Mouse (Mus musculus) embryonic facial prominence, embryonic 12.5 days (tissue): ENCODE measurements around the gene Rnf41. TPM values are rescaled to one million over a fixed set of nuclear protein-coding genes. Genes with fewer than 3 reads are reported as not detected.
A peak's percentile ranks its signal among the peaks of the same experiment; 100 is the strongest.

ENCODE experiments used
- ATAC-seq: fragments of 200-750 bp; cut with Nextera tagmentation; 2 replicates; pipeline ENCODE4 v1.8.0; 2017; ENCODE audit not compliant: insufficient number of reproducible peaks, insufficient read depth, low FRiP score, low TSS enrichment
- H3K27ac ChIP-seq: fragments of 300-500 bp; sonication (generic); 2 replicates; pipeline ENCODE4 v1.5.1; 2016; ENCODE audit warnings: mild to moderate bottlenecking
- H3K27me3 ChIP-seq: fragments of 300-500 bp; sonication (generic); 2 replicates; pipeline ENCODE4 v1.6.1; 2016; ENCODE audit warnings: mild to moderate bottlenecking, moderate library complexity
- H3K36me3 ChIP-seq: fragments of 300-500 bp; sonication (generic); 2 replicates; pipeline ENCODE4 v1.6.1; 2016; ENCODE audit warnings: mild to moderate bottlenecking
- H3K4me1 ChIP-seq: fragments of 300-500 bp; sonication (generic); 2 replicates; pipeline ENCODE4 v1.6.1; 2016
- H3K4me2 ChIP-seq: fragments of 300-500 bp; sonication (generic); replicated peaks from 2 replicates; pipeline ENCODE4 v1.6.1; 2016; ENCODE audit warnings: mild to moderate bottlenecking, moderate library complexity
- H3K4me3 ChIP-seq: fragments of 300-500 bp; sonication (generic); 2 replicates; pipeline ENCODE4 v1.5.1; 2016; ENCODE audit warnings: mild to moderate bottlenecking
- H3K9ac ChIP-seq: fragments of 300-500 bp; sonication (generic); 2 replicates; pipeline ENCODE4 v1.6.1; 2016; ENCODE audit warnings: mild to moderate bottlenecking, moderate library complexity
- H3K9me3 ChIP-seq: fragments of 300-500 bp; sonication (generic); 2 replicates; pipeline ENCODE4 v1.6.1; 2016; ENCODE audit warnings: mild to moderate bottlenecking, moderate library complexity
- WGBS: fragments of 180-500 bp; shearing (Covaris S2); methylation state at CpG from one replicate; pipeline ENCODE4 v1.1.7; 2016; 5-methylcytosine and 5-hydroxymethylcytosine counted together
- polyA plus RNA-seq: library from polyadenylated mRNA; unstranded; fragments of >200 nt; fragmentation: Nextera tagmentation; extraction: Ambion mirVana; gene quantifications from 2 replicates; pipeline ENCODE4 v1.2.1, GENCODE M21; 2016

Rnf41 gene
- polyA plus RNA-seq, 1 experiment from 2014 or later = 44.5 TPM

DNA sequence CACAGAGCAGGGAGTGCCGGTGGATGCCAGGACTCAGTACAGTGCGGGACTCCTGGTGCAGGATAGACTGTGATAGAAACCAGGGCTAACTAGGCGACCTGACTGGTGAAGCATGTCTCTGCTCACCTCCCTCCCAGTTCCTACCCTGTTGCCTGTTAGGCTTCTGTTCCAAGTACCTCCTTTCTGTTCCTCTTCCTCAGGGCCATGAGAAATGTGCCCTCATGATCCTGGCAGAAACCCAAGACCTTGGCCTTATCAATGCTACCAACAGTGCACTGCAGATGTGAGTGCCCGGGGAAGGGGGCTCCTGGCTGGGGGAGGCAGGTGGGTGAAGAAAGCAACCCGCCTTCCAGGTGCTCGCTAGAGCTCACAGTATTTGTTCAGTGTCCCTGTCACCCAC is 21.9 kb upstream of the Rnf41 start:
- WGBS = 91% methylated on average over 6 of the region's 6 CpGs
- peaks cover 99% of the 10 kb centered on the region for H3K36me3 ChIP-seq

DNA sequence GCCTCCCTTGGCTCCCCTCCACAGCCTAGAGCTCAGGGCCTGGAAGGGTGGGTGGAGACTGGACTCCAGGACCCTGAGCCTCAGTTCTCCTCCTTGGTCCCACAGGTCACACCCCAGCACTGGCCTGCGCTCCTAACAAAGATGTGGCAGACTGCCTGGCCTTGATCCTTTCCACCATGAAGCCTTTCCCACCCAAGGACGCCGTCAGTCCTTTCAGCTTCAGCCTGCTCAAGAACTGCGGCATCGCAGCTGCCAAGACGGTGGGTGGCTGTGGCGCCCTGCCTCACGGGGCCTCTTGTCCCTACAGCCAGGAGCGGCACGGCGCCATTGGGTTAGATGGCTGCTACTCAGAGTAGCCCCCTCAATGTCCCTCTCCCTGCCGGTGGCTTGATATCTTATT is 21.1 kb upstream of the Rnf41 start:
- Histone ChIP-seq H3K4me3 (no peak overlapping the region), H3K27me3 (no peaks in the 10 kb centered on the region), H3K27ac (no peak overlapping the region), H3K4me1 (no peaks in the 10 kb centered on the region), H3K4me2 (no peak overlapping the region), H3K9ac (no peak overlapping the region), H3K36me3 (peaks cover 99% of the 10 kb centered on the region), H3K9me3 (no peaks in the 10 kb centered on the region)
- ATAC-seq = no peak
- WGBS = 89% methylated on average over 12 of the region's 12 CpGs

More for the DNA sequence above, 21.9 kb upstream of the Rnf41 start:
- Histone ChIP-seq H3K9me3 (no peaks in the 10 kb centered on the region), H3K4me2 (no peak overlapping the region), H3K27ac (no peak overlapping the region), H3K9ac (no peak overlapping the region), H3K4me3 (no peak overlapping the region), H3K27me3 (no peaks in the 10 kb centered on the region), H3K4me1 (no peaks in the 10 kb centered on the region)
- ATAC-seq = no peak

DNA sequence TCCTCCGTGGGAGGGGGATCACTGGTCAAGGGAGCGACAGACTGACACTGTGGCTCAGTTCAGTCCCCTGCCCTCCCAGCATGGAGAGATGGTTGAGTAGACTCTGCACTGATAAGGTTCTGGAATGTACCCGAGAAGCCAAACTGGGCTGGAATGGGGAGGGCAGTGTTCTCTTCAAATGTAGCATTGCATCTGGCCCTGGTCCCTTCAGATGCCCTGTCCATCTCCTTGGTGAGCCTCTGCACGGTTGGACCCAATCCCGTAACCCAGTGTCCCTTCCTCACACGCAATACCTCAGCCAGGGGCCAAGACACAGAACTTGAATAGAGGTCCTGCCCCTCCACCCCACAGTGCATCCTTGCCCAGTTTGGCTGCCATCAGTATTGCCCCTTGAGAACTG is 19.6 kb upstream of the Rnf41 start:
- no peak overlapping the region for H3K9ac ChIP-seq
- peaks cover 99% of the 10 kb centered on the region for H3K36me3 ChIP-seq

DNA sequence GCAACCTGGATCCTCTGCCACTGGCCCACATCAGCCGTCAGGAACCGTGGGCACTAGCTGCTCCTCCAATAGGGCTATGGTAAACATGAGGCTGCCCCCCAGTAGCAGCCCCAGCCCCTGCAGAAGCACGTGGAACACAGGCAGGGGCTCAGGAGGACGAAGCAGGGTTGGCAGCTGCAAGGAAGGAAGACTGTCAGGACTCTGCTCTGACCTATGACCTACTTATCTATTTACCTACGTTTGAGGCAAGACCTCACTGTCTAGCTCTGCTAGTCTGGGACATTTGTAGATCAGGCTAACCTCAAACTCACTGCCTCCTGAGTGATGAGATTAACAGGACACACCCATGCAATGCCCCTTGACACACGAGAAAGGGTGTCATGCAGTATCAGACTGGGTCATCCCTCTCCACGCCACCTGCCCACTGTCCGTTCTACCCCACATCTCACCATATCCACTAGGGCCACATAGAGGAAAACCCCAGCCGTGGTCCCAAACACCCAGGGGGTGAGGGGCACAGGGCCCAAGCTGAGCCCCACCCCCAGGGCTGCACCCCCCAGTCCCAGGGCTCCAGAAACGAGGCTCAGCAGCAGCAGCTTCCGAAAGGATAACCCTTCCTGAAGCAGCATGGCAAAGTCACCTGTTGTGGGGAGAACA is 15.3 kb upstream of the Rnf41 start:
- no peak overlapping the region for H3K4me3 ChIP-seq
- ATAC-seq = no peak
- H3K9ac ChIP-seq = no peak overlapping the region
- no peak overlapping the region for H3K27ac ChIP-seq
- H3K36me3 ChIP-seq = peaks cover 63% of the 10 kb centered on the region
- 65% methylated on average over 11 of the region's 11 CpGs for WGBS
- H3K4me2 ChIP-seq = no peak overlapping the region
- H3K27me3 ChIP-seq = no peaks in the 10 kb centered on the region
- 0 out of 2 replicates have a peak, but pooled peaks cover 5% of the 10 kb centered on the region for H3K4me1 ChIP-seq
- no peaks in the 10 kb centered on the region for H3K9me3 ChIP-seq

More for the DNA sequence above, 19.6 kb upstream of the Rnf41 start:
- no peak for ATAC-seq
- Histone ChIP-seq H3K4me3 (no peak overlapping the region), H3K4me2 (no peak overlapping the region), H3K9me3 (no peaks in the 10 kb centered on the region), H3K27ac (no peak overlapping the region), H3K27me3 (no peaks in the 10 kb centered on the region), H3K4me1 (no peaks in the 10 kb centered on the region)
- WGBS = 78% methylated on average over 6 of the region's 6 CpGs

DNA sequence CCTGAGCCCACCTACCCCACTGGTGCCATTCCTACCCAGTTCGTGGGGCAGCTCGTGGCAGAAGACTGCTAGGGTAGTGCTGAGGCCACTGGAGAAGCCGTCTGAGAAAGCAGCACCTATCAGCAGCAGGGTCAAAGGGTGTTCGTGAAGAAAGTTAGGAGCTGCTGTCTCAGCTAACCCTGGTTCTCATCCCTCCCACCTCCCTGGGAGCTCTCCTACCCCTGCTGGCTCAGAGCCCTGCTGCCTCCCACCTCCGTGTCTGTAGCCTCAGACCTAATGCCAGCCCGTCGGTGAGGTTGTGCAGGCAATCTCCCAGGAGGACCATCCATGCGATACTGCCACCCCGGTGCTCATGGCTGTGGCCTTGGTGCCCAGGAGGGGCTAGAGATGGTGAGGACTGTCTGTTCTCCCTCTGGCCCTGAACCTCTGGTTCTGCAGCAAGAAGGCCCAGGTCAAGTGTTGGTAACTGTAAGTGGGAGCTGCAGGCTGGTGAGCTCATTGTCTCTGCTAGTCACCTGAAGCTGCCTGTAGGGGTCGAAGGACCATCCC is 14.7 kb upstream of the Rnf41 start:
- WGBS = 73% methylated on average over 10 of the region's 10 CpGs
- Histone ChIP-seq H3K4me1 (0 out of 2 replicates have a peak, but pooled peaks cover 5% of the 10 kb centered on the region), H3K9ac (no peak overlapping the region), H3K4me3 (no peak overlapping the region), H3K36me3 (peaks cover 57% of the 10 kb centered on the region), H3K27me3 (0 out of 2 replicates have a peak, but pooled peaks cover 2% of the 10 kb centered on the region), H3K4me2 (no peak overlapping the region), H3K9me3 (no peaks in the 10 kb centered on the region), H3K27ac (no peak overlapping the region)
- no peak for ATAC-seq

DNA sequence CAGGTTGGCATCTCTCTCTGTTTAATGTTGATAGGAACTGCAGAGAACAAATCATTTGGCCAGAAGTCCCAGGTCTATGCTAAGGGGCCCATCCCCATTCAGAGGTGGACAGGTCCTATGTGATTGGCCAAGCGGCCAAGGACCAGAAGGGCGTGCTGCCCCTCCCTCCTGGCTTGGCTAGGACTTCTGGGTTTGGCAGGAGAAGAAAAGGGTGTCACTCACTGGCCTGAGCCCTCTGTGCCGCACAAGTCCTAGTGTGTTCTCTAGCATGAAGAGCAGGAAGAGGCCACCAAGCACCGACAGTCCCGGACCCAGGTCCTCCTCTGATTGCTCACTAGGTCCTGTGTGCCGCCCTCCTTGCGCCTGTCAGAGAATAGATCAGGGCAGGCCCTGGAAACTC is 14.0 kb upstream of the Rnf41 start:
- H3K36me3 ChIP-seq = peaks cover 50% of the 10 kb centered on the region
- 59% methylated on average over 7 of the region's 7 CpGs for WGBS
- ATAC-seq = no peak
- no peak overlapping the region for H3K4me3 ChIP-seq
- H3K27ac ChIP-seq = no peak overlapping the region
- 0 out of 2 replicates have a peak, but pooled peaks cover 5% of the 10 kb centered on the region for H3K4me1 ChIP-seq
- H3K9me3 ChIP-seq = no peaks in the 10 kb centered on the region
- H3K9ac ChIP-seq = no peak overlapping the region
- H3K27me3 ChIP-seq = 0 out of 2 replicates have a peak, but pooled peaks cover 2% of the 10 kb centered on the region
- H3K4me2 ChIP-seq = no peak overlapping the region

DNA sequence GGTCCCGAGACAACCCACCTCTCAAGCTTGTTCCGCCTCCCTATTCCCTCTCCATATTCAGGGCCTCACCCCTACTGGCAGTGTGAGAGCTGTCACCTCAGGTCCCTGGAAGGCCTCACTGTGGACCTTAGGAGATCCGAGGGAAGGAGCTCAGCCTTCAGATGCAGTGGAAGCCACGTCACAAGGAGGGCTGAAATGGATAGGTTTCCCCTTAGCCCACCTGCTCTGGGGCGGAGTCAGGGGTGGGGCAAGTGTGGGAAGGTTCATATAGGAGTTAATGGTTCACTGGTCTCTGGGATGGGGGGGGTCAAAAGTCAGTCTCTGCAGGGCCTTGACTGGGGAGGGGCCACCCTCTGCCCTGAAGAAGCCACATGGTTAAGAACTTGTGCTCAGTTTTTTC is 11.1 kb upstream of the Rnf41 start:
- no peak overlapping the region for H3K9ac ChIP-seq
- no peak overlapping the region for H3K4me2 ChIP-seq
- H3K27me3 ChIP-seq = 0 out of 2 replicates have a peak, but pooled peaks cover 2% of the 10 kb centered on the region
- WGBS = 29% methylated on average over 5 of the region's 5 CpGs
- ATAC-seq = no peak
- no peak overlapping the region for H3K27ac ChIP-seq
- peaks cover 21% of the 10 kb centered on the region for H3K36me3 ChIP-seq
- 0 out of 2 replicates have a peak, but pooled peaks cover 5% of the 10 kb centered on the region for H3K4me1 ChIP-seq
- no peak overlapping the region for H3K4me3 ChIP-seq
- H3K9me3 ChIP-seq = no peaks in the 10 kb centered on the region

DNA sequence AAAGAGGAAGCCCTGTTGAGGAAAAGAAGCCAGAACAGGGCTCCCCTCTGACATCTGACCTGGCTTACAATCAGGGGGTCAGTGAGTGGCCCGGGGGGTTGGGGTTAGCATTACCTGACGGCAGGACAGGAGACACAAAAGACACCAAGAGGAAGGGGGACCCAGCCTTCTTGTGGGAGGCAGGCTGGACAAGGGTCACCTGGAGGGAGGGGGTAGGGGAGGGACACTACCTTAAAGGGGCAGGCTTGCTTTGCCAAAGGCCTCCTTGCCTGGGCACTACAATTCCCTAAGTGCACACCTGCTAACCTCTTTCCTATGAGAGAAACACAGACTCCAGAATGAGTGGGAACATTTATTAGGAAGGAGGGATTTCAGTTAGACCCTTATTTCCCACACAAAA is 10.4 kb upstream of the Rnf41 start, which contains the start of gene Slc39a5:
Gene Slc39a5, minus strand, starts transcription at position 174 of the 400 bp plus-strand sequence.
- no peak within 1 kb of the TSS for H3K9ac ChIP-seq
- 0 out of 2 replicates have a peak, but pooled peaks cover 2% of the 10 kb centered on the region for H3K27me3 ChIP-seq
- no peak within 1 kb of the TSS for H3K4me2 ChIP-seq
- no peak within 1 kb of the TSS for H3K4me3 ChIP-seq
- 0 out of 2 replicates have a peak, but pooled peaks cover 5% of the 10 kb centered on the region for H3K4me1 ChIP-seq
- ATAC-seq = no peak
- 6% methylated on average over 2 of the region's 2 CpGs for WGBS
- H3K36me3 ChIP-seq = peaks cover 17% of the 10 kb centered on the region
- no peaks in the 10 kb centered on the region for H3K9me3 ChIP-seq
- H3K27ac ChIP-seq = no peak within 1 kb of the TSS

DNA sequence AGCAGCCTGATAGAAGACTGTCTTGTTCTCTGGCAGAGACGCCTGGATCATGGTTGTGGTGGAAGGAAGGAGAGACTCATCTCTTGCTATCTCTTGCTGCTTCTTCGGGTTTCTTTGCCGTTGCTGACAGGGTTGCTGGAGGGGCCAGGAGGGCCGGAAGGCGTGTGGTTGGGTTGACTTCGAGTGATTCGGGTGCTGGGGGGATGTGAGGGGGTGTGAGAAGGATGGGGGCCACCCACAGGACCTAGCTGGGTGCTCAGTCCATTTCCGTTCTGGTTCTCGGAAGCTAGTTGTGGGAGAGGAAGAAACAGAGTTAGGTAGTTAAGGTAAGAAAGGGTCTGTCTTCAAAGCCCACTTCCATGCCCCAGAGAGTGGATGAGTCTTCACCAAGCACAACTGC is 9.8 kb upstream of the Rnf41 start:
- 0 out of 2 replicates have a peak, but pooled peaks cover 2% of the 10 kb centered on the region for H3K27me3 ChIP-seq
- no peak overlapping the region for H3K27ac ChIP-seq
- H3K36me3 ChIP-seq = peaks cover 16% of the 10 kb centered on the region
- no peak overlapping the region for H3K9ac ChIP-seq
- no peaks in the 10 kb centered on the region for H3K9me3 ChIP-seq
- no peak for ATAC-seq
- H3K4me1 ChIP-seq = 0 out of 2 replicates have a peak, but pooled peaks cover 5% of the 10 kb centered on the region
- WGBS = 74% methylated on average over 9 of the region's 9 CpGs
- no peak overlapping the region for H3K4me2 ChIP-seq
- no peak overlapping the region for H3K4me3 ChIP-seq

DNA sequence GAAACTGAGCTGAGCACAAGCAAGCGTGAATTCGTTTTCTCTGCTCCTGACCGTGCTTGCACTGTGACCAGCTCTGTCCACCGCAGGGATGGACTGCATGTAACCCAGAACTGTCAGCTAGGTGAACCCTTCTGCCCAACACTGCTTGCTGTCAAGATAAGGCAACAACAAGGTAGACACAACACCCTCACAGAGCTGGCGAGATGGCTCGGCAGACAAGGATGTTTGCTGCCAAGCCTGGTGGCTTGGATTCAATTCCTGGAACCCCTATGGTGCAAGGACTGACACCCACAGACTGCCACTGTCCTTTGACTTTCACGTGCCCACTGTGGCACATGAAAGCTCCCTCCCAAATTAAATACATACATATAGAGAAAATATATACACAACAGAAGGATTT is 7.5 kb upstream of the Rnf41 start:
- no peak overlapping the region for H3K4me2 ChIP-seq
- ATAC-seq = no peak
- H3K27ac ChIP-seq = no peak overlapping the region
- H3K9ac ChIP-seq = no peak overlapping the region
- no peak overlapping the region for H3K4me3 ChIP-seq
- WGBS = 86% methylated on average over 7 of the region's 7 CpGs
- H3K4me1 ChIP-seq = peaks cover 11% of the 10 kb centered on the region; the same call in 1 of the 2 replicates
- H3K9me3 ChIP-seq = no peaks in the 10 kb centered on the region
- peaks cover 8% of the 10 kb centered on the region for H3K36me3 ChIP-seq
- 0 out of 2 replicates have a peak, but pooled peaks cover 2% of the 10 kb centered on the region for H3K27me3 ChIP-seq

DNA sequence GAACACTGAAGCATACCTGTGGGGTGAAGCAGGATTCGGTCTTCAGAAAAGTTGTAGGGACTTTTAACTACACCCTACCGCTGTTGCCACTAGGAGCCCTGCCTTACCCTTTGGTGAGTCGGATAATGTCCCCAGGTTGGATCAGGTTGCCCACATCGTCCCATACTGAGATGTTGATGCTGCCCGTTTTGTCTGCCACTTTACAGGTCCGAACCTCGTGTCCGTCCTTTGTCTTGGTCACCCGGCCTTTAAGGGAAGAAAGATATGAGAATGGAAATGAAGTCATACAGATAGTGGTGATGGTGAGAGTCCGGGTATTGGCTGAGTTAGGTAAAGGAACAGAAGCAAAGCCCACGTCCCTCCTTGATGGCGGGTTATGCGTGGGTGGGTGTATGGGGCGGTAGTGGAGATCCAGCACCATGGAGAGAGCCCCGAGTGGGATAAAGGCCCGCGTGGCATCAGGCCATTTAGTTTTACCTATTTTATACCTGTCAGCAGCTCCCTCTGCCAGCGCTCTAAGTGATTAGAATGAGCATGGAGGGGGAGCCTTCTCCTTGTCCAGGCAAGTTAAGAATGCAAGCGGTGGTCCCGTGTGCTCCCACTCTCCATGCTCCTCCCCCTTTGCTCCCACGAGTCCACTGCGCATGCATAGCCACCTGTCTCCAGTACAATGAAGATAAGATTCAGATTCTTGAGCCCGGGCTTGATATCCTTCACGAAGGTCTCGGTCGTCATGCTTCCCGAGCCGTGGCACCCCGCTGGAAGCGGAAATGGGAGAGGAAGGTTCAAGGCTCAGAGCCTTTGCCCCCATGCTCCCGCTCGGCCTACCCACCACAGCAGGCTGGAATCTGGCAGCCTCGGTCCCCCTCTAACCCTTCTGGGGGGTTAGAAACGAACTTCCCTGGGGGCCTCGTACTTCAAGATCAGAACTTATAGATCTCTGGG is 2.6 kb upstream of the Rnf41 start:
- ATAC-seq = no peak; the same call in 1 of the 2 replicates
- Histone ChIP-seq H3K36me3 (peaks cover 9% of the 10 kb centered on the region), H3K4me1 (peaks cover 29% of the 10 kb centered on the region), H3K9me3 (no peaks in the 10 kb centered on the region), H3K27ac (peak overlapping the region; percentile 79), H3K9ac (peak overlapping the region; percentile 75), H3K4me2 (peak overlapping the region; percentile 82), H3K4me3 (peak overlapping the region; percentile 93), H3K27me3 (no peaks in the 10 kb centered on the region)
- 19% methylated on average over 35 of the region's 35 CpGs for WGBS
